Mouse (Mus musculus) Muller cell, postnatal 12 days (primary cell): ENCODE data around the gene Arhgef16.

Experiments used
- DNase-seq: peaks from one replicate; pipeline ENCODE4 v3.0.0-alpha.2; 2015; ENCODE audit errors: inconsistent ontology term

Gene Arhgef16

DNA sequence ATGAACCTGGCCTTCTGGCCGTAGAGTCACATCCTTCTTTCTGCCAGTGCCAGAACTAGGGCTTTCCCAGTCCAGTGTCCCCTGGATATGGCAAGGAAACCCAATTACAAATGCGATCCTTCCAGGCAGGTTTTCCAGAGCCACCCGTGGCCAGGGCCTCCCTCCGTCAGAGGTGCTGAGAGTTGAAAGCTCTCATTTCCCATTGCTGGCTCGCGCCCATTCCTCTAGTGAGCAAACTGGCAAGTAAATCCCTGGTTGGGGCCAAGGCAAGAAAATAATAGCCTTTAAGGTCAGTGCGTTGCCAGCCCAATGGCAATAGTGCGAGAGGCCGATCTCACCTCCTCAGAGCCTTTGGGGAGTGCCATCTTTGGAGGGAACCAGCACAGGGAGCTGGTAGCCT, 71.9 kb downstream of the Arhgef16 start:
- no peak for DNase-seq
